Mouse (Mus musculus) small intestine, adult 2 months (tissue): ENCODE results near the gene Lrp2. TPM values are rescaled to one million over a fixed set of nuclear protein-coding genes. Genes with fewer than 3 reads are reported as not detected.
"Not testable (repeated sequence)": the region's sequence is repeated elsewhere in the genome, so short reads cannot be mapped to it uniquely, and the experiment has no call there.

Experiments
- H3K27ac ChIP-seq: fragments of 200-500 bp; 2 replicates; pipeline ENCODE4 v1.5.1; 2012; ENCODE audit warnings: low read depth, low read length, control low read depth, inconsistent platforms; ENCODE audit not compliant: insufficient read depth
- H3K27me3 ChIP-seq: fragments of 200-500 bp; 2 replicates; pipeline ENCODE4 v1.6.1; 2012; ENCODE audit warnings: mild to moderate bottlenecking, moderate library complexity, low read length, inconsistent platforms; ENCODE audit not compliant: control insufficient read depth, insufficient read depth
- H3K36me3 ChIP-seq: fragments of 200-500 bp; 2 replicates; pipeline ENCODE4 v1.6.1; 2012; ENCODE audit warnings: mild to moderate bottlenecking, low read length, control low read depth, inconsistent platforms; ENCODE audit not compliant: control insufficient read depth, insufficient read depth
- H3K4me1 ChIP-seq: fragments of 200-500 bp; 2 replicates; pipeline ENCODE4 v1.6.1; 2012; ENCODE audit warnings: low read length, inconsistent platforms, mixed read lengths; ENCODE audit not compliant: control insufficient read depth, insufficient read depth, insufficient read length
- H3K4me3 ChIP-seq: fragments of 200-500 bp; 2 replicates; pipeline ENCODE4 v1.5.1; 2012; ENCODE audit warnings: low read depth, mild to moderate bottlenecking, control low read depth, inconsistent platforms, low read length, moderate library complexity
- CTCF ChIP-seq: fragments of 200-500 bp; IDR thresholded peaks from 2 replicates; pipeline ENCODE4 v1.5.1; 2012; ENCODE audit warnings: low read depth, mild to moderate bottlenecking, control low read depth, inconsistent platforms, low read length, moderate library complexity, mixed read lengths; ENCODE audit not compliant: insufficient replicate concordance, insufficient read length; ENCODE audit errors: extremely low read depth
- POLR2A ChIP-seq: fragments of 200-500 bp; IDR thresholded peaks from 2 replicates; pipeline ENCODE4 v1.6.1; 2012; ENCODE audit warnings: low read depth, mild to moderate bottlenecking, control low read depth, inconsistent platforms, low read length, moderate library complexity
- WGBS: fragments of 180-500 bp; shearing (Covaris S2); methylation state at CpG from one replicate; pipeline ENCODE4 v1.1.7; 2018; 5-methylcytosine and 5-hydroxymethylcytosine counted together
- polyA plus RNA-seq: library from polyadenylated mRNA; depleted of rRNA; stranded (reverse); fragments of >200 nt; gene quantifications from 2 replicates; pipeline ENCODE4 v1.2.3, GENCODE M21; 2012

The Lrp2 gene
- polyA plus RNA-seq, 1 experiment: not detected

DNA sequence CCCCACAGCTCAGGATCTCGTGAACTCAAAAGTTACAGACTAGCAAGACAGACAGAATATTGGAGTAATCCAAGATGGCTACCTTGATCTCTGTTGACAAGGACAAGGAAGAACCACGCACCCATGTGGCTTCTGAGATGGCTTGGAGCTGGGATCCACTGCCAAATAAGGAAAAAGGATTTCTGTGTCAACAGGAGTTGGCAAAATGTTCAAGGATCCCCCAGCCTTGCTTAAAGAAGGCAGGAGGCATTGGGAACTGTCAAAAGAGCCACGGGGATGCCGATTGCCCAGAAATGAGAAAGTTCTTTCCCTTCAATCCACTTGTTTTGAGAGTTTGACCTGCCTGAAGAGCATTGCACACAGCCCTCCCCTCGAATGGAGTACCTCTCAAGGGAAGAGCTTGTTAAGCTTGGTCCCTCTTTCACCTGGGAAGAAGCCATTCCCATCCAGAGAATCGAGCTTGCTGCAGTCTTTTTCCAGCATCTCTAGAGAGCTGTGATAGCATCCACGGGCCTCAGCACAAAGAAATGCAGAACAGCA lies 6.2 kb upstream of the Lrp2 start:
- Histone ChIP-seq H3K36me3 (no peaks in the 10 kb centered on the region), H3K27me3 (peaks cover 14% of the 10 kb centered on the region), H3K4me1 (no peaks in the 10 kb centered on the region), H3K4me3 (no peak overlapping the region), H3K27ac (no peak overlapping the region)
- WGBS: 72% methylated on average over 7 of the region's 7 CpGs
- no peak for TF ChIP-seq CTCF
- no peak for TF ChIP-seq POLR2A

GRCm38 (mm10) chr2:69590548-69590947 lies 4.7 kb upstream of the Lrp2 start:
- Histone ChIP-seq H3K4me1 (peaks cover 7% of the 10 kb centered on the region; the same call in 1 of the 2 replicates), H3K27ac (no peak overlapping the region), H3K27me3 (peaks cover 25% of the 10 kb centered on the region), H3K4me3 (no peak overlapping the region), H3K36me3 (no peaks in the 10 kb centered on the region)
- no peak for TF ChIP-seq CTCF
- TF ChIP-seq POLR2A: no peak
- 71% methylated on average over 1 of the region's 1 CpGs for WGBS

DNA sequence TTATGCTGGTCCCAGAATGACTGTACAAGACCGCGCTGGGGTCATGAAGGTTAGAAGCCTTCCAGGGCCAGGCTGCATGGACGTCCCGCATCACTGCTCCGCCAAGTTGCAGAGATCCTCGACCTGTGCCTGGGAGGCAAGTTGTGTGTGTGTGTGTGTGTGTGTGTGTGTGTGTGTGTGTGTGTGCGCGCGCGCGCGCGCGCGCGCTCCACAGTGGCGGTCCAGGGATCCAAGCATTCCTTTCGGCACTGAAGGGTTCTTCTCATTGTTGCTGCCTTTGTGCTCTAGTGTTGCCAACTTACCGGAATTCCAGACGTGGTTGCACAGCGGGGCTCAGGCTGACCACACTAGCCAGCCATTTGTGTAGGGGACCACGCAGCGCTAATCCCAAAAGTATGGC lies 2.0 kb upstream of the Lrp2 start:
- TF ChIP-seq CTCF (no peak), POLR2A (no peak)
- Histone ChIP-seq H3K36me3 (no peaks in the 10 kb centered on the region), H3K4me3 (no peak overlapping the region), H3K4me1 (peaks cover 12% of the 10 kb centered on the region; the same call in 1 of the 2 replicates), H3K27ac (no peak overlapping the region), H3K27me3 (peaks cover 41% of the 10 kb centered on the region)
- WGBS: 2% methylated on average over 23 of the region's 23 CpGs

GRCm38 (mm10) chr2:69586821-69587728 lies 1.2 kb upstream of the Lrp2 start:
- H3K4me3 ChIP-seq: no peak overlapping the region
- peaks cover 41% of the 10 kb centered on the region for H3K27me3 ChIP-seq
- 2% methylated on average over 26 of the region's 26 CpGs for WGBS
- peaks cover 12% of the 10 kb centered on the region; the same call in 1 of the 2 replicates for H3K4me1 ChIP-seq
- no peak overlapping the region for H3K27ac ChIP-seq
- H3K36me3 ChIP-seq: no peaks in the 10 kb centered on the region
- TF ChIP-seq POLR2A (no peak), CTCF (no peak)

DNA sequence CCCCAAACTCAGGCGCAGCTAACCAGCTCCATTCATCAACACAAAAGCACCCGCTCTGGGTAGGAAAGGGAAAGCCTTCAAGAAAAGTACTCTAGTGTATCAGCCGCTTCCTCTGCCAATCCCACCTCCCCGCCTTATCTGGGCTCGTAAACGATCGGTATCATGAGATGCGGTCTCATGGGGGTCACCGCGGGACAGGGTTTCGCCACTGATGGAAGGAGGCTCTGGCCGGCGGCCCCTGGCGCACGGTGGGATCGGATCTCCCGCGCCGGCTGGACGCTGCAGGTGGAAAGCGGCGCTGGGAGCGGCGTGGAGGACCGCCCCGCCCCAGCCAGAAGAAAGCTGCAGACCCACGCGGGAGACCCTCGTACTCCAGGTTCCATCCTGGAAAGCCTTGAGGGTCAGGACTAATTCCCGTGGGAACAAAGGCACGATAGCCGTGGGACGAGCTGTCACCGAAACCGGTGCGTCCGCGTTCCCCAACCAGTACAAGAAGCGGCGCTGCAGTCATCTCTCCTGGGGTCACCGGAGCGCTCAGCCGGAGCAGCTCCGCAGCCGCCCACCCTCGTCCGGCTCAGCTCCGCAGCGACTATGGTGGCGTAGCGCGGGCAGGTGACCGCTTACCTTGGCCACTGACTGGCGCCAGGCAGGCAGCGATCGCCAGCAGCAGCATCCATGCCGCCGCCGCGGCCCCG lies 527 bp downstream of the Lrp2 start:
- peaks cover 45% of the 10 kb centered on the region for H3K27me3 ChIP-seq
- H3K4me3 ChIP-seq: peak overlapping the region; percentile 46
- H3K4me1 ChIP-seq: peaks cover 12% of the 10 kb centered on the region; the same call in 1 of the 2 replicates
- no peaks in the 10 kb centered on the region for H3K36me3 ChIP-seq
- no peak overlapping the region for H3K27ac ChIP-seq
- WGBS: 1% methylated on average over 61 of the region's 61 CpGs
- TF ChIP-seq POLR2A: no peak
- TF ChIP-seq CTCF: no peak

- Histone ChIP-seq H3K4me1 (peaks cover 12% of the 10 kb centered on the region; the same call in 1 of the 2 replicates), H3K27me3 (peaks cover 45% of the 10 kb centered on the region), H3K4me3 (no peak overlapping the region), H3K27ac (no peak overlapping the region), H3K36me3 (no peaks in the 10 kb centered on the region)
- WGBS: 4% methylated on average over 20 of the region's 20 CpGs
- TF ChIP-seq POLR2A: no peak
- no peak for TF ChIP-seq CTCF
These were observed 1.5 kb downstream of the Lrp2 start for GRCm38 (mm10) chr2:69584117-69584933.

GRCm38 (mm10) chr2:69582861-69583260 lies 3.0 kb downstream of the Lrp2 start:
- no peak for TF ChIP-seq POLR2A
- no peak for TF ChIP-seq CTCF
- Histone ChIP-seq H3K27me3 (peaks cover 39% of the 10 kb centered on the region), H3K4me1 (peaks cover 12% of the 10 kb centered on the region; the same call in 1 of the 2 replicates), H3K4me3 (no peak overlapping the region), H3K27ac (no peak overlapping the region), H3K36me3 (no peaks in the 10 kb centered on the region)
- 35% methylated on average over 7 of the region's 7 CpGs for WGBS

DNA sequence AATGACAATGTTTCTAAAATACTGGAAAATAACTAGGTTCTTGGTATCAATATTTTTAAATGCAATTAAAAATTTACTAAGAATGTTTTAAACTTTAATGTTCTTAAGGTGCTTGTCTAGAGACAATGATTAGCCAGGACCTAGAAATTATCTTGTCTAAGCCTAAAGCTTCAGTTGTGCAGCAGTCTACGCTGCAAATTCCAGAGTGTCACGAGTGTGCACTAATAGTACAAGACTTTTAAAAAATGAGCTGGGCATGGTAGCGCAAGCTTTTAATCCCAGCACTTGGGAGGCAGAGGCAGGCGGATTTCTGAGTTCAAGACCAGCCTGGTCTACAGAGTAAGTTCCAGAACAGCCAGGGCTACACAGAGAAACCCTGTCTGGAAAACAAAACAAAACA lies 3.8 kb downstream of the Lrp2 start:
- H3K27ac ChIP-seq, H3K4me3 ChIP-seq, H3K36me3 ChIP-seq: not testable (repeated sequence)
- 87% methylated on average over 4 of the region's 4 CpGs for WGBS
- Histone ChIP-seq H3K27me3 (peaks cover 32% of the 10 kb centered on the region), H3K4me1 (peaks cover 12% of the 10 kb centered on the region; the same call in 1 of the 2 replicates)
